In the genomic region with DNA sequence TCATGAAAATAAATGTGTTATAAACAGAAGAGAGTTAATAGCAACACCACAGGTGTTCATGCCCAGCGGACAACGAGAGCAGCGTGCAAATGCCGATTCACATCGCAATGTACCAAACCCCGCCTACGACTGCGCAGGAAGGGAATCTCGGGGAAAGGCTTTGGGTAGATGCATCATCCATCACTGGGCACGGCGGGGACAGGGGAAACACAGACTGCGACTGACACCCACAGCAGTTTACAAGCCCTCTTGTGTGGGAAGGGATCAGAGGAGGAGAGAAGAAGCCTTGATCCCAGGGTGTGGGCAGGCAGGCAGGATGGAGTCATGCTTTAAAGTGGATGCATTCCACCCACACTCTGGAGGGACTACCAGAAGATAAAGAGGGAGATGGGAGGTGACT, we compare ENCODE assay signal across 29 mouse cellular contexts.
A peak's percentile ranks its signal among the peaks of the same experiment; 100 is the strongest.
DNase-seq lines count a peak whose midpoint lies in the region; ATAC-seq lines count a peak whose summit lies in the region.
"Had no signal": no experiment of that assay in that cellular context is flagged by ENCODE, and none has a peak within 500 bp of the region (broad histone marks: within the 10 kb centered on the region; RNA-seq: fewer than 3 reads in every experiment).

No protein-coding gene starts in this region.

- no peak overlapping the region for H3K27ac ChIP-seq in liver, embryonic 11.5 days (ENCODE audit: low read depth, low read length)
- H3K27ac ChIP-seq: embryonic facial prominence, embryonic 13.5 days; forebrain, embryonic 12.5 days; heart, adult 2 months; hindbrain, embryonic 12.5 days; neural tube, embryonic 13.5 days had no signal

- no peaks in the 10 kb centered on the region for H3K9me3 ChIP-seq in liver, embryonic 11.5 days (ENCODE audit: control insufficient read depth, low read length)
- H3K9me3 ChIP-seq: embryonic facial prominence, embryonic 13.5 days; forebrain, embryonic 12.5 days; hindbrain, embryonic 12.5 days; neural tube, embryonic 13.5 days had no signal

- intact Hi-C loops in left cerebral cortex, postnatal 4 days (cut with DNase I) = no loop called here

- H3K9ac ChIP-seq in liver, embryonic 11.5 days (ENCODE audit: low read depth, low read length) = no peak overlapping the region
- H3K9ac ChIP-seq: embryonic facial prominence, embryonic 13.5 days; forebrain, embryonic 12.5 days; hindbrain, embryonic 12.5 days; neural tube, embryonic 13.5 days had no signal

- no peak overlapping the region for H3K4me3 ChIP-seq in liver, embryonic 11.5 days (ENCODE audit: low read depth, low read length)
- H3K4me3 ChIP-seq: embryonic facial prominence, embryonic 13.5 days; erythroblast, embryonic 14.5 days; forebrain, embryonic 12.5 days; heart, adult 2 months; hindbrain, embryonic 12.5 days; myocyte; neural tube, embryonic 13.5 days had no signal

- no peak overlapping the region for H3K4me2 ChIP-seq in liver, embryonic 11.5 days
- H3K4me2 ChIP-seq: embryonic facial prominence, embryonic 13.5 days; forebrain, embryonic 12.5 days; hindbrain, embryonic 12.5 days; neural tube, embryonic 13.5 days had no signal

- H3K36me3 ChIP-seq in liver, embryonic 11.5 days (ENCODE audit: control insufficient read depth, insufficient read depth, low read length) = no peaks in the 10 kb centered on the region
- H3K36me3 ChIP-seq: embryonic facial prominence, embryonic 13.5 days; forebrain, embryonic 12.5 days; hindbrain, embryonic 12.5 days; neural tube, embryonic 13.5 days had no signal

- 85% methylated on average over 12 of the region's 12 CpGs for WGBS in liver, embryonic 11.5 days

- no peak for DNase-seq in frontal cortex, postnatal 14 days (ENCODE audit: low spot score in 2 of 2)
- peak; percentile 40 for DNase-seq in left cerebral cortex, adult 11 months (ENCODE audit: low spot score)
- no peak for DNase-seq in left cerebral cortex, postnatal 4 days
- DNase-seq in left cerebral cortex, adult 9 months (ENCODE audit: low spot score in 2 of 2) = peak; percentile 15 to 68
- DNase-seq in right cerebral cortex, postnatal 25 days = peak; percentile 36
- DNase-seq in urinary bladder, postnatal 4 days (ENCODE audit: low spot score in 2 of 2) = no peak
- no peak for DNase-seq in liver, embryonic 11.5 days (ENCODE audit: low spot score)
- DNase-seq: adrenal gland, postnatal 10 days; cerebellum, adult 2 months; cerebellum, postnatal 36 days; embryo, embryonic 11 days; gastrocnemius, postnatal 36 days; heart, adult 2 months; kidney, adult 8-10 months; kidney, postnatal 10 days; liver; lung, postnatal 4 days; retina, postnatal 1 day; spleen, adult 18-20 months had no signal

- H3K4me1 ChIP-seq in liver, embryonic 11.5 days (replicated peaks; ENCODE audit: control insufficient read depth, insufficient read depth, low read length) = no peaks in the 10 kb centered on the region
- H3K4me1 ChIP-seq: embryonic facial prominence, embryonic 13.5 days; forebrain, embryonic 12.5 days had no signal

- H3K27me3 ChIP-seq in liver, embryonic 11.5 days (replicated peaks; ENCODE audit: control insufficient read depth, insufficient read depth, low read length) = no peaks in the 10 kb centered on the region
- H3K27me3 ChIP-seq: embryonic facial prominence, embryonic 13.5 days; forebrain, embryonic 12.5 days; hindbrain, embryonic 12.5 days; neural tube, embryonic 13.5 days had no signal

- peak; percentile 80 for ATAC-seq in frontal cortex, adult (ENCODE audit: low TSS enrichment)
- ATAC-seq in liver, embryonic 11.5 days (replicated peaks; ENCODE audit: low FRiP score) = no peak
- ATAC-seq: activated CD4-positive, CD25-positive, alpha-beta regulatory T cell, adult 4 months; inflammation-experienced regulatory T-cells, adult 6 months; midbrain, embryonic 16.5 days had no signal

Comparison
In these comparisons a context has a peak if more than half of its experiments do, and no peak if none do; other contexts are left out.
1. DNase-seq: peak in left cerebral cortex, adult 11 months (single experiment), left cerebral cortex, adult 9 months (2 of 2) and right cerebral cortex, postnatal 25 days (single experiment); none in frontal cortex, postnatal 14 days (0 of 2), left cerebral cortex, postnatal 4 days (single experiment), urinary bladder, postnatal 4 days (0 of 2) and liver, embryonic 11.5 days (single experiment).